Mouse (Mus musculus) thymus, adult 2 months (tissue): ENCODE data around the gene Crtc1. TPM values are rescaled to one million over a fixed set of nuclear protein-coding genes. Genes with fewer than 3 reads are reported as not detected.

Experiments used
- DNase-seq: peaks from one replicate; pipeline ENCODE4 v3.0.0; 2021
- H3K27ac ChIP-seq: fragments of 200-500 bp; 2 replicates; pipeline ENCODE4 v1.5.1; 2012; ENCODE audit warnings: low read length, control low read depth; ENCODE audit not compliant: control insufficient read depth, insufficient read depth
- H3K27me3 ChIP-seq: fragments of 200-500 bp; 2 replicates; pipeline ENCODE4 v1.6.1; 2012; ENCODE audit warnings: mild to moderate bottlenecking, low read length, moderate library complexity, mixed read lengths; ENCODE audit not compliant: control insufficient read depth, insufficient read depth
- H3K36me3 ChIP-seq: fragments of 200-500 bp; 2 replicates; pipeline ENCODE4 v1.6.1; 2012; ENCODE audit warnings: mild to moderate bottlenecking, low read length, moderate library complexity; ENCODE audit not compliant: control insufficient read depth, insufficient read depth
- H3K4me1 ChIP-seq: fragments of 200-500 bp; replicated peaks from 2 replicates; pipeline ENCODE4 v1.6.1; 2012; ENCODE audit warnings: low read length; ENCODE audit not compliant: control insufficient read depth, insufficient read depth
- H3K4me3 ChIP-seq: fragments of 200-500 bp; 2 replicates; pipeline ENCODE4 v1.5.1; 2012; ENCODE audit warnings: mild to moderate bottlenecking, low read length, control low read depth, moderate library complexity; ENCODE audit not compliant: control insufficient read depth, insufficient read depth
- CTCF ChIP-seq: fragments of 200-500 bp; IDR thresholded peaks from 2 replicates; pipeline ENCODE4 v1.5.1; 2012; ENCODE audit warnings: mild to moderate bottlenecking, control low read depth, low read length, moderate library complexity, borderline replicate concordance; ENCODE audit not compliant: control insufficient read depth, poor library complexity, insufficient read depth; ENCODE audit errors: extremely low read depth
- POLR2A ChIP-seq: fragments of 200-500 bp; IDR thresholded peaks from 2 replicates; pipeline ENCODE4 v1.6.1; 2012; ENCODE audit warnings: mild to moderate bottlenecking, low read length, control low read depth, moderate library complexity; ENCODE audit not compliant: control insufficient read depth, poor library complexity, insufficient read depth; ENCODE audit errors: extremely low read depth
- WGBS: fragments of 180-500 bp; shearing (Covaris S2); methylation state at CpG from one replicate; pipeline ENCODE4 v1.1.7; 2018; 5-methylcytosine and 5-hydroxymethylcytosine counted together
- polyA plus RNA-seq: library from polyadenylated mRNA; depleted of rRNA; stranded (reverse); fragments of >200 nt; gene quantifications from 2 replicates; pipeline ENCODE4 v1.2.3, GENCODE M21; 2012

The Crtc1 gene
- polyA plus RNA-seq, 1 experiment = 43.9 TPM

GRCm38 (mm10) chr8:70465701-70466100 lies 26.3 kb upstream of the Crtc1 start:
- Histone ChIP-seq H3K36me3 (no peaks in the 10 kb centered on the region), H3K27ac (no peak overlapping the region)

GRCm38 (mm10) chr8:70464162-70464561 lies 24.8 kb upstream of the Crtc1 start:
- no peak for DNase-seq
- no peak overlapping the region for H3K27ac ChIP-seq
- 94% methylated on average over 6 of the region's 6 CpGs for WGBS
- TF ChIP-seq CTCF (no peak), POLR2A (no peak)
- no peaks in the 10 kb centered on the region for H3K4me1 ChIP-seq
- no peaks in the 10 kb centered on the region for H3K27me3 ChIP-seq
- H3K4me3 ChIP-seq = no peak overlapping the region
- H3K36me3 ChIP-seq = no peaks in the 10 kb centered on the region

More at GRCm38 (mm10) chr8:70465701-70466100, 26.3 kb upstream of the Crtc1 start:
- WGBS = 97% methylated on average over 4 of the region's 4 CpGs
- TF ChIP-seq CTCF (no peak), POLR2A (no peak)
- no peak overlapping the region for H3K4me3 ChIP-seq
- H3K27me3 ChIP-seq = no peaks in the 10 kb centered on the region
- H3K4me1 ChIP-seq = no peaks in the 10 kb centered on the region
- DNase-seq = no peak

GRCm38 (mm10) chr8:70463306-70463705 lies 23.9 kb upstream of the Crtc1 start:
- no peak for DNase-seq
- no peak for TF ChIP-seq CTCF
- Histone ChIP-seq H3K36me3 (no peaks in the 10 kb centered on the region), H3K27ac (no peak overlapping the region), H3K27me3 (no peaks in the 10 kb centered on the region), H3K4me1 (no peaks in the 10 kb centered on the region), H3K4me3 (no peak overlapping the region)
- 91% methylated on average over 4 of the region's 4 CpGs for WGBS

GRCm38 (mm10) chr8:70462516-70462813 lies 23.1 kb upstream of the Crtc1 start:
- Histone ChIP-seq H3K4me3 (no peak overlapping the region), H3K27me3 (no peaks in the 10 kb centered on the region), H3K4me1 (no peaks in the 10 kb centered on the region), H3K36me3 (no peaks in the 10 kb centered on the region), H3K27ac (no peak overlapping the region)
- 66% methylated on average over 8 of the region's 8 CpGs for WGBS
- TF ChIP-seq POLR2A = no peak
- no peak for TF ChIP-seq CTCF
- DNase-seq = no peak

- WGBS = 95% methylated on average over 16 of the region's 16 CpGs
- TF ChIP-seq POLR2A (no peak), CTCF (no peak)
- Histone ChIP-seq H3K4me3 (no peak overlapping the region), H3K36me3 (no peaks in the 10 kb centered on the region), H3K4me1 (no peaks in the 10 kb centered on the region), H3K27ac (no peak overlapping the region), H3K27me3 (no peaks in the 10 kb centered on the region)
- no peak for DNase-seq
Measured at GRCm38 (mm10) chr8:70461765-70462515, 22.6 kb upstream of the Crtc1 start.

- TF ChIP-seq CTCF (no peak), POLR2A (no peak)
- WGBS = 96% methylated on average over 9 of the region's 9 CpGs
- Histone ChIP-seq H3K36me3 (no peaks in the 10 kb centered on the region), H3K27ac (no peak overlapping the region), H3K27me3 (no peaks in the 10 kb centered on the region), H3K4me3 (no peak overlapping the region), H3K4me1 (no peaks in the 10 kb centered on the region)
- no peak for DNase-seq
Measured at GRCm38 (mm10) chr8:70460606-70461005, 21.2 kb upstream of the Crtc1 start.

- WGBS = 85% methylated on average over 5 of the region's 5 CpGs
- no peak overlapping the region for H3K4me3 ChIP-seq
- H3K36me3 ChIP-seq = no peaks in the 10 kb centered on the region
- no peak overlapping the region for H3K27ac ChIP-seq
- H3K4me1 ChIP-seq = no peaks in the 10 kb centered on the region
- H3K27me3 ChIP-seq = no peaks in the 10 kb centered on the region
- TF ChIP-seq CTCF = no peak
- no peak for TF ChIP-seq POLR2A
- no peak for DNase-seq
Measured at GRCm38 (mm10) chr8:70460199-70460598, 20.8 kb upstream of the Crtc1 start.
